Mouse (Mus musculus) retina, postnatal 7 days (tissue): ENCODE data around the gene Cldn14.

Experiments used
- DNase-seq: peaks from one replicate; pipeline ENCODE4 v3.0.0-alpha.2; 2012; ENCODE audit warnings: low read depth, low spot score

Cldn14 gene

GRCm38 (mm10) chr16:93947396-93947795 lies 61.2 kb downstream of the Cldn14 start:
- no peak for DNase-seq

- DNase-seq: no peak
These were observed 64.3 kb downstream of the Cldn14 start for GRCm38 (mm10) chr16:93944301-93944700.

GRCm38 (mm10) chr16:93942796-93943502 lies 65.7 kb downstream of the Cldn14 start:
- DNase-seq: no peak

- no peak for DNase-seq
These were observed 66.7 kb downstream of the Cldn14 start for GRCm38 (mm10) chr16:93941781-93942567.

GRCm38 (mm10) chr16:93939961-93940360 lies 68.7 kb downstream of the Cldn14 start:
- DNase-seq: no peak

- peak; percentile 61 for DNase-seq
These were observed 70.2 kb downstream of the Cldn14 start for GRCm38 (mm10) chr16:93938400-93938846.

GRCm38 (mm10) chr16:93935009-93935408 lies 73.6 kb downstream of the Cldn14 start:
- DNase-seq: no peak

GRCm38 (mm10) chr16:93934588-93934987 lies 74.0 kb downstream of the Cldn14 start:
- no peak for DNase-seq

- DNase-seq: no peak
These were observed 76.2 kb downstream of the Cldn14 start for GRCm38 (mm10) chr16:93932185-93933168.

- no peak for DNase-seq
These were observed 79.1 kb downstream of the Cldn14 start for GRCm38 (mm10) chr16:93929370-93930032.

- DNase-seq: no peak
These were observed 82.9 kb downstream of the Cldn14 start for GRCm38 (mm10) chr16:93925684-93926247.

- no peak for DNase-seq
These were observed 84.8 kb downstream of the Cldn14 start for GRCm38 (mm10) chr16:93923788-93924187.

GRCm38 (mm10) chr16:93922835-93923389 lies 85.7 kb downstream of the Cldn14 start:
- DNase-seq: no peak

- DNase-seq: no peak
These were observed 88.0 kb downstream of the Cldn14 start for GRCm38 (mm10) chr16:93920673-93921072.

- DNase-seq: no peak
These were observed 89.4 kb downstream of the Cldn14 start for GRCm38 (mm10) chr16:93919189-93919588.

- no peak for DNase-seq
These were observed 90.0 kb downstream of the Cldn14 start for GRCm38 (mm10) chr16:93918679-93919060.

- DNase-seq: peak; percentile 83
These were observed 90.6 kb downstream of the Cldn14 start for GRCm38 (mm10) chr16:93917712-93918678.

- DNase-seq: no peak
These were observed 93.2 kb downstream of the Cldn14 start for GRCm38 (mm10) chr16:93915338-93915849.
